Mouse (Mus musculus) embryonic facial prominence, embryonic 14.5 days (tissue): Measurements from ENCODE around the gene Mettl24. TPM values are rescaled to one million over a fixed set of nuclear protein-coding genes. Genes with fewer than 3 reads are reported as not detected.
A peak's percentile ranks its signal among the peaks of the same experiment; 100 is the strongest.

Experiments
- ATAC-seq: fragments of 200-750 bp; cut with Nextera tagmentation; 2 replicates; pipeline ENCODE4 v1.8.0; 2017; ENCODE audit warnings: low read depth, moderate number of reproducible peaks, moderate TSS enrichment
- DNase-seq: peaks from one replicate; pipeline ENCODE4 v3.0.0-alpha.2; 2015; ENCODE audit warnings: low spot score
- H3K27ac ChIP-seq: fragments of 300-500 bp; sonication (generic); replicated peaks from 2 replicates; pipeline ENCODE4 v1.5.1; 2014; ENCODE audit warnings: low read depth, mild to moderate bottlenecking, low read length, moderate library complexity
- H3K27me3 ChIP-seq: fragments of 300-500 bp; sonication (generic); replicated peaks from 2 replicates; pipeline ENCODE4 v1.6.1; 2014; ENCODE audit warnings: low read length; ENCODE audit not compliant: control insufficient read depth, insufficient read depth
- H3K36me3 ChIP-seq: fragments of 300-500 bp; sonication (generic); 2 replicates; pipeline ENCODE4 v1.6.1; 2014; ENCODE audit warnings: low read length, mixed read lengths; ENCODE audit not compliant: control insufficient read depth, insufficient read depth
- H3K4me1 ChIP-seq: fragments of 300-500 bp; sonication (generic); 2 replicates; pipeline ENCODE4 v1.6.1; 2014; ENCODE audit warnings: antibody characterized with exemption, low read length; ENCODE audit not compliant: control insufficient read depth, insufficient read depth
- H3K4me2 ChIP-seq: fragments of 300-500 bp; sonication (generic); 2 replicates; pipeline ENCODE4 v1.6.1; 2014; ENCODE audit warnings: low read depth, mild to moderate bottlenecking, low read length, moderate library complexity, mixed read lengths
- H3K4me3 ChIP-seq: fragments of 300-500 bp; sonication (generic); 2 replicates; pipeline ENCODE4 v1.5.1; 2014; ENCODE audit warnings: low read depth, mild to moderate bottlenecking, low read length
- H3K9ac ChIP-seq: fragments of 300-500 bp; sonication (generic); 2 replicates; pipeline ENCODE4 v1.6.1; 2014; ENCODE audit warnings: low read depth, mild to moderate bottlenecking, low read length, moderate library complexity, mixed read lengths
- H3K9me3 ChIP-seq: fragments of 300-500 bp; sonication (generic); 2 replicates; pipeline ENCODE4 v1.6.1; 2016; ENCODE audit warnings: low read length; ENCODE audit not compliant: control insufficient read depth
- WGBS: fragments of 180-500 bp; shearing (Covaris S2); extraction: QIAGEN DNeasy Blood & Tissue Kit; methylation state at CpG from one replicate; pipeline ENCODE4 v1.1.7; 2014; 5-methylcytosine and 5-hydroxymethylcytosine counted together
- polyA plus RNA-seq: library from polyadenylated mRNA; unstranded; fragments of >200 nt; fragmentation: Nextera tagmentation; extraction: Ambion mirVana; gene quantifications from 2 replicates; pipeline ENCODE4 v1.2.1, GENCODE M21; 2014

Mettl24 gene
- 1.7 TPM in 2 replicates for polyA plus RNA-seq

GRCm38 (mm10) chr10:40683092-40683867 is at the start of gene Mettl24:
Gene Mettl24, plus strand, starts transcription at chr10:40683282.
- H3K4me2 ChIP-seq = peak within 1 kb of the TSS; percentile 86
- H3K36me3 ChIP-seq = no peaks in the 10 kb centered on the region
- peak within 1 kb of the TSS; percentile 70 for H3K9ac ChIP-seq
- H3K27ac ChIP-seq = no peak within 1 kb of the TSS
- no peaks in the 10 kb centered on the region for H3K27me3 ChIP-seq
- ATAC-seq = peak; percentile 89
- H3K9me3 ChIP-seq = no peaks in the 10 kb centered on the region
- WGBS = 1% methylated on average over 30 of the region's 50 CpGs
- H3K4me1 ChIP-seq = 0 out of 2 replicates have a peak, but pooled peaks cover 6% of the 10 kb centered on the region
- peak within 1 kb of the TSS; percentile 50 for H3K4me3 ChIP-seq
- peak; percentile 86 for DNase-seq

DNA sequence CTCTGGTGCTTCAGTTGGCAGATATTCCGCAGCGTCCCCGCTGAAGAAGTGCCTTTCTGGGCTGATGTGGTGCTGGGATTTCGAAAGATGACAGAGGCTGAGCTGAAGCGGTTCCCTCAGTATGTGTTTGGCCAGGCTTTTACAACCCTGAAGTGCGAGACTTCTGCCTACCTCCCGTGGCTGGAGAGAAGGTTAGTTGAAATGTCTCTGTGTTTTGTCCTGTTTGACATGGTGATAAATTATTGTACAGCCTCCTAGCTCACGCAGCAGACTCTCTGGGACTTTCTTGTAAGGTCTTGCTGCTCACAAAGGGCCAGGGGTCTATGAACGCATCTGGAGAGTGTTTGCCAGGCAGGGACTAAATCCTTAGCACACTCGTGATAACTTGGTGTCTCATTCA is 45.8 kb upstream of the Mettl24 start:
- H3K9me3 ChIP-seq = no peaks in the 10 kb centered on the region
- no peak for ATAC-seq
- no peak overlapping the region for H3K27ac ChIP-seq
- H3K4me1 ChIP-seq = no peaks in the 10 kb centered on the region; the same call in 1 of the 2 replicates
- H3K9ac ChIP-seq = no peak overlapping the region
- no peaks in the 10 kb centered on the region for H3K36me3 ChIP-seq
- WGBS = 53% methylated on average over 10 of the region's 10 CpGs
- H3K4me2 ChIP-seq = no peak overlapping the region
- H3K27me3 ChIP-seq = no peaks in the 10 kb centered on the region
- H3K4me3 ChIP-seq = no peak overlapping the region
- no peak for DNase-seq

DNA sequence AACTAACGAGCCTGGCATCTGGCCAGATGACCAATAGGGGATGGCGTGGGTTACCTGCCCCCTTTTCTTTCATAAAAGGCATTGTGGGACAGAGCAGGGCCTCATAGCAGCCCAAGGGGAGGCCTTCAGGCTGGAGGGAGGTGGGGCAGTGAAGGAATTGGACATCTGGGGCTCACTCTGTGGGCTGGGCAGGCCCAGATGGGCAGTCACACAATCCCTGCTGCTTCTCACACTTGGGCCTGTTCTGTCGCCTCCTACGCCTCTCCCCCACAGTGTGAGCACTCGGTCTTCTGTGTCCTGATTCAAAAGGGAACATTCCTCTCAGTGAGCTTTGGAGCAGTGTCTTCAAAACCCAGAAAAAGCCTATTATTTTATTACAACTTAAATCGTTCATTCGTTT is 44.8 kb upstream of the Mettl24 start:
- Histone ChIP-seq H3K4me2 (no peak overlapping the region), H3K27me3 (no peaks in the 10 kb centered on the region), H3K4me1 (no peaks in the 10 kb centered on the region; the same call in 1 of the 2 replicates), H3K9me3 (no peaks in the 10 kb centered on the region), H3K27ac (no peak overlapping the region), H3K9ac (no peak overlapping the region), H3K4me3 (no peak overlapping the region), H3K36me3 (no peaks in the 10 kb centered on the region)
- no peak for DNase-seq
- WGBS = 63% methylated on average over 7 of the region's 7 CpGs
- no peak for ATAC-seq

DNA sequence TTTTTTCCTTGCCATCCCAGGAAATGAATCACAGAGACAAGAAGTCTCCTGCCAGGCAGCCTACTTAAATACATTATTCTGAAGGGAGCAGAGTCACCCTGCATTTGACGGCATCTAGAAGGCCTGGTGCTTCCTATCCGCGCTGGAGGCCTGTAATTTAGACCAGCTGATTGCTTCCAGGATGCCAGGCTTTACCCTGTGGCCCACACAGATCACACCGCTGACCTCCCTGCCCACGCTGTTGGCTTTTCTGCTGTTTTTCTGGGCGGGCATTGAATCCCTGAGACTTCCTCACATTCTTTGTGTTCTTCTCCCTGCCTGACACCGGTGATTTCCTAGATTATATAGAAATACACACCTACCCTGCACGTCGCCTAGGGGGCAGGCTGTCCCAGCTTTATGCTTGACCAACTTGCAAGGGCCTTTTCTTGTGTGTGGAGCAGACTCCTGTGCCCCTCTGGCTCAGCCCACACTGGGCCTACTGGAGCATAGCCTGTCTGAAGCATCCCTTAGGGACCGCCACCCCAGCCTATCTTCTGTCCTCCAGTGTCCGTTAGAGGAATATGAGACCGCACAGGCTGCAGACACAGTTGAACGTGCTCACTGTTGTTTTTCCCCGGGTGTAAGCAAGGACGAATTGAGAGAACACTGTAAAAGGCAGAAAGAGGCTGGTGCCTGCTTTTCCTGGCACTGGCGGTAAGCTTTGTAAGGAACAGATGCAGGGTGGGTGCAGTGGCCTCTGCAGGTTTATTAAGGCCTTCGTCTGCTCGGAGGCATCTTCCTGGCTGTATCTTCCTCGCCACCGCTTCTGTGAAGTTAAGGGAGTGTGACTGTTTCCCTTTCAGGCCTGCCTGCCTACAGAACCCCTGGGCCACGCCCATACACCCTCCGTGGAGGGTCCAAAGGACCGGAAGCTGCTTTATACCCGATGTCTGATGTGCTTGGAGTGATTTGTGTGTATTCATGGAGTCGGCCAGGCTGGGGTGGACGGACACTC is 44.0 kb upstream of the Mettl24 start:
- H3K27me3 ChIP-seq = no peaks in the 10 kb centered on the region
- DNase-seq (peak; percentile 13), ATAC-seq (no peak)
- no peak overlapping the region for H3K4me3 ChIP-seq
- no peak overlapping the region for H3K27ac ChIP-seq
- H3K36me3 ChIP-seq = no peaks in the 10 kb centered on the region
- WGBS = 52% methylated on average over 26 of the region's 26 CpGs
- H3K9ac ChIP-seq = no peak overlapping the region
- no peak overlapping the region for H3K4me2 ChIP-seq
- H3K9me3 ChIP-seq = no peaks in the 10 kb centered on the region
- H3K4me1 ChIP-seq = no peaks in the 10 kb centered on the region; the same call in 1 of the 2 replicates

DNA sequence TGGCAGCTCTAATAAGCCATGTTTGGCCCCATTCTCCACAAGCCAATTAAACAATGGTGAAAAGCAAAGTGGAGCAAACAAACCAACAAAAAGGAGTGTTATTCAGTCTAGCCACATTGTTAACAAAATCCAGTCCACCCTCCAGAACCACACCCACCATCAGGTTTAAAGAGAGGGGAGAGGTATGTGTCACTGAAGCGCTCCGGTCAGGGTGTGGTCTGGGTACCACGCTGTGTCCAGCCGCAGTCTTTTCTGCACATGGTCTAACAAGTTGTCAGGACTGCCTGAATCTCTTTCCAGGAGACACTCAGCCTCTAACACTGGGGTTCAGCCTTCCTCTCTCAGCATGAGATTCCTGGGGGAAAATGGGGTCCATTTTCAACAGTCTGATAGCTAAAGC is 42.7 kb upstream of the Mettl24 start:
- Histone ChIP-seq H3K4me2 (no peak overlapping the region), H3K27ac (no peak overlapping the region), H3K9me3 (no peaks in the 10 kb centered on the region), H3K27me3 (no peaks in the 10 kb centered on the region), H3K9ac (no peak overlapping the region), H3K4me3 (no peak overlapping the region), H3K36me3 (no peaks in the 10 kb centered on the region), H3K4me1 (no peaks in the 10 kb centered on the region; the same call in 1 of the 2 replicates)
- no peak for DNase-seq
- WGBS = 76% methylated on average over 4 of the region's 4 CpGs
- ATAC-seq = no peak

GRCm38 (mm10) chr10:40641901-40642300 is 41.2 kb upstream of the Mettl24 start:
- 87% methylated on average over 7 of the region's 7 CpGs for WGBS
- no peak for DNase-seq
- Histone ChIP-seq H3K9ac (no peak overlapping the region), H3K36me3 (no peaks in the 10 kb centered on the region), H3K4me1 (no peaks in the 10 kb centered on the region; the same call in 1 of the 2 replicates), H3K9me3 (no peaks in the 10 kb centered on the region), H3K4me3 (no peak overlapping the region), H3K4me2 (no peak overlapping the region), H3K27ac (no peak overlapping the region), H3K27me3 (no peaks in the 10 kb centered on the region)
- ATAC-seq = no peak

DNA sequence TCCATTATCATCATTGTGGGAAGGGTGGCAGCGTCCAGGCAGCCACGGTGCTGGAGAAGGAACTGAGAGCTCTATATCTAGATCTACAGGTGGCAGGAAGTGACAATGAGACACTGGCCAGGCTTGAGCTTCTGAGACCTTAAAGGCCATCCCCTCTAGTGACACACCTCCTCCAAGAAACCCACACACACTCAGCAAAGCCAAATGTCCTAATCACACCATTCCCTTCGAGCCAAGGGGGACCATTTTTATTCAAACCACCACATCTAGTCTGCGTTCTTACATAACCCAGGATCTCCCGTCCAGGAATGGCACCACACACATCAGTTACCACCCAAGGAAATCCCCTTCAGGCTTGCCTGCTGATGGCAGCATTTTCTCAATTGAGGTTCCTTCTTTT is 40.0 kb upstream of the Mettl24 start:
- DNase-seq (no peak), ATAC-seq (no peak)
- Histone ChIP-seq H3K9me3 (no peaks in the 10 kb centered on the region), H3K4me1 (no peaks in the 10 kb centered on the region; the same call in 1 of the 2 replicates), H3K36me3 (no peaks in the 10 kb centered on the region), H3K4me3 (no peak overlapping the region), H3K27me3 (no peaks in the 10 kb centered on the region), H3K9ac (no peak overlapping the region), H3K27ac (no peak overlapping the region), H3K4me2 (no peak overlapping the region)
- WGBS = 76% methylated on average over 5 of the region's 5 CpGs

- Histone ChIP-seq H3K27ac (no peak overlapping the region), H3K9me3 (no peaks in the 10 kb centered on the region), H3K36me3 (no peaks in the 10 kb centered on the region), H3K4me3 (no peak overlapping the region), H3K27me3 (no peaks in the 10 kb centered on the region), H3K9ac (no peak overlapping the region), H3K4me2 (no peak overlapping the region), H3K4me1 (no peaks in the 10 kb centered on the region)
- 51% methylated on average over 9 of the region's 9 CpGs for WGBS
- ATAC-seq (peak; percentile 53; the same call in 1 of the 2 replicates), DNase-seq (peak; percentile 27)
Observed at GRCm38 (mm10) chr10:40644456-40644855, 38.6 kb upstream of the Mettl24 start.
